Mouse (Mus musculus): ENCODE results near the gene Gm13090. TPM values are rescaled to one million over a fixed set of nuclear protein-coding genes. Genes with fewer than 3 reads are reported as not detected.

The Gm13090 gene
- polyA plus RNA-seq, 1 experiment from 2014 or later = not detected

DNA sequence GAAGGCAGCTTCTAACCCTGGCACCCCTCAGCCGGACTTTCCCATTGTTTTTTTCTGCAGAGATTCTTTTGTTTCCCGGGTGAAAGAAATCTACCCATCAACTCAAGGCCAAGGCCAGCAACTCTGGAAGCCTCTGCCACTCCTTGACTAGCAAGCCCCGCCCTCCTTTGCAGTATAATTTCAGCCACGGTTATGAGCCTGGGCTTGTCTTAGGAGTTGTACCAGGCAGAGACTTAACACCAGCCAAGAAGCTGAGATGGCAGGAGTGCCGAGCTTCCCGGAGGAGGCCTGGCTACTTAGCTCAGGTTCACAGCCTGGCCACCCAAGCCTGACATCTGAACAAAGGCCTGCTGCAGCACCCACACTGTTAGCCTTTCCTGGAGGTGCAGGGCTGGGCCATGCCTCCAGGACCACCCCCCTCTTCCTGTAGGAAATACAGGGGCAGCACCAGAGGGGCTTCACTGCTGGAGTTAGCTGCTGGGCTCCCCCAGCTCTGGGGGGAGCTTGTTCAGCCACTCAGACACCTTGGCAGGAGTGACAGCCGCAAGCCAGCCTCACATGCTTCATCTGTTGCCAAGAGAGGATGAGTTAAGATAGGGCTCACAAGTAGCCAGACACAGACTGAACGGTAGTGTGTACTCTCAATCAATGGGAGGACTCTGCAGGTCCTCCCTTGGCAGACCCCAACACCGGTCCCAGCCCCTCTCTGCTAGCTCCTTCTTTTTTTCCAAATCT lies 41.6 kb downstream of the Gm13090 start:
- H3K4me3 ChIP-seq = no peak overlapping the region
- H3K9me3 ChIP-seq (replicated peaks) = no peaks in the 10 kb centered on the region
- peak overlapping the region; percentile 99; the same call in 1 of the 2 replicates for H3K27ac ChIP-seq
- WGBS = 84% methylated on average over 9 of the region's 9 CpGs
- peaks cover 5% of the 10 kb centered on the region; the same call in 1 of the 2 replicates for H3K27me3 ChIP-seq (ENCODE audit: low read depth, poor library complexity, severe bottlenecking)
- H3K4me1 ChIP-seq = peaks cover 36% of the 10 kb centered on the region
- no peak for DNase-seq (ENCODE audit: low spot score)
- H3K36me3 ChIP-seq = no peaks in the 10 kb centered on the region

DNA sequence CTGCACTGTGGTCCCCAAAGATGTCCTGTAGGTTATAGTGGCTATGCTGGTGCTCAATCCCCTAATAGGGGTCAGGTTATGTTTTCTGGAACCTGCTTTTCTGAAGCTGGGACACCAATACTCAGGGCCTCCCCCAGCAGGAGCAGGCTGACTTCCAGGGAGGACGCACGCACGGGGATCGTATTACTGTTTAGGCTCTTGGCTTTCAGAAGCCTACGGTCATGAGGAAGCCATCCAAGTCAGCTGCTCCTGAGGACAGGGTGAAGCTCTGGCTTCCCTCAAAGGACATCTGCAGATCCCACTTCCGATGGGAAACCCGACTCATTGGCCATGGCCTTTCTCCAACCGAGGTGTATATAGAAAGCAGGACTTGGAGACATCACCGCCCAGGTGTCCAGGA lies 43.1 kb downstream of the Gm13090 start:
- Histone ChIP-seq H3K4me3 (no peak overlapping the region), H3K4me1 (peaks cover 31% of the 10 kb centered on the region), H3K36me3 (no peaks in the 10 kb centered on the region), H3K27ac (no peak overlapping the region), H3K9me3 (replicated peaks) (no peaks in the 10 kb centered on the region), H3K27me3 (ENCODE audit: low read depth, poor library complexity, severe bottlenecking) (peaks cover 5% of the 10 kb centered on the region; the same call in 1 of the 2 replicates)
- no peak for DNase-seq (ENCODE audit: low spot score)
- 66% methylated on average over 9 of the region's 9 CpGs for WGBS

DNA sequence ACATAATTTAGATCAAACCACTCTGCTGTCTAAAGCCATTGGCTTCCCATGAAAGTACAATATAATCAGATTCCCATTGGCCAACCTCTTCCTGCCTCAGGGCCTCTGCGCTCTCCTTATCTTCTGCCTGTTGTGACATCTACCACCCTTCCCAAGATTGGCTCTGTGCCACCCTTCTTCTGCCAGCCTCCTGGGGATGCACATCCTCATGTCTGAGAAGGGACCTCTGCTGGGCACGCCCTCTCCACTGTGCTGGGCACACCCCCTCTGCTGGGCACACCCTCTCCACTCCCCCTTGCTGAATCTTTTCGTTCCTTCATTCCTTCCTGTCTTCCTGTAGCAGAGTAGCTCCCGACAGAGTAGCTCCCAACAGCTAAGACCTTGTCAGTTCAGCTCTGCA lies 44.4 kb downstream of the Gm13090 start:
- DNase-seq (ENCODE audit: low spot score) = no peak
- Histone ChIP-seq H3K4me3 (no peak overlapping the region), H3K4me1 (peaks cover 29% of the 10 kb centered on the region), H3K9me3 (replicated peaks) (no peaks in the 10 kb centered on the region), H3K27ac (no peak overlapping the region), H3K36me3 (no peaks in the 10 kb centered on the region), H3K27me3 (ENCODE audit: low read depth, poor library complexity, severe bottlenecking) (peaks cover 15% of the 10 kb centered on the region; the same call in 1 of the 2 replicates)
- 73% methylated on average over 4 of the region's 4 CpGs for WGBS

DNA sequence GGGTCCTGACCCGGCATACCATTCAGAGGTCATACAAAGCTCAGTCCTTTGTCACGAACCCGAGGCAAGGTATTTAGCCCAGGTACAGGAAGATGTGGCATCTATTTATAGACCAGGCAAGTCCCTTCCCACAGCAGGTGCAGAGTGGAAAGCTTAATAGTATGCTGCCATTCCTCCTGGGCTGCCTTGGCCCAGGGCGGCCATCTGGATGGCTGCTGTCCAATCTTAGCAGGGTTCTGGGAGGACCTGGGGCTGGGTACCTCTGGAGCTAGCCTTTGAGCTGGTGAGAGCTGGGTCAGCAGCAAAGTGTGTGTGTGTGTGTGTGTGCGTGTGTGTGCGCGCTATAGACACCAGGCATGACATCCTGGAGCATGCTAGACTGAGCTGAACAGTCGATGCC lies 46.1 kb downstream of the Gm13090 start:
- Histone ChIP-seq H3K27ac (no peak overlapping the region), H3K4me3 (no peak overlapping the region), H3K27me3 (ENCODE audit: low read depth, poor library complexity, severe bottlenecking) (peaks cover 28% of the 10 kb centered on the region), H3K9me3 (replicated peaks) (no peaks in the 10 kb centered on the region), H3K36me3 (no peaks in the 10 kb centered on the region), H3K4me1 (peaks cover 33% of the 10 kb centered on the region)
- DNase-seq (ENCODE audit: low spot score) = no peak
- 92% methylated on average over 8 of the region's 8 CpGs for WGBS

DNA sequence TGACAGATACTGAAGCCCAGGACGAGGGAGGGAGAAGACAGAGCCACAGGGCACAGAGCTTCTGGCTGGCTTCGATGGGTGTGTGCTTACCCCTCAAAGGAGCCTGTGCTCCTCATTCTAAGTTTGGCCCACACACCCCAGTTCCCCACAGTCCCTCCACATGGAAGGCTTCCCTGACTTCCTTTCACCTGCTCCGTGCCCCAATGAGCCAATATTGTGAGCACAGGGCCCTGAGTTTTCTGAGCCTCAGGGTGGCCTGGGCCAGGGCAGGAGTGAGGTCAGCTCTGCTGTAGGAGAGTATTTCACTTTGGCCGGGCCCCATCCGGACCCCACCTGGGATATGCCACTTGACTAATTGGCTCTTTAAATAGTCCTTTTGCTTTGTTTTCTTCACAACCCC lies 48.3 kb downstream of the Gm13090 start:
- H3K36me3 ChIP-seq = no peaks in the 10 kb centered on the region
- 62% methylated on average over 5 of the region's 5 CpGs for WGBS

DNA sequence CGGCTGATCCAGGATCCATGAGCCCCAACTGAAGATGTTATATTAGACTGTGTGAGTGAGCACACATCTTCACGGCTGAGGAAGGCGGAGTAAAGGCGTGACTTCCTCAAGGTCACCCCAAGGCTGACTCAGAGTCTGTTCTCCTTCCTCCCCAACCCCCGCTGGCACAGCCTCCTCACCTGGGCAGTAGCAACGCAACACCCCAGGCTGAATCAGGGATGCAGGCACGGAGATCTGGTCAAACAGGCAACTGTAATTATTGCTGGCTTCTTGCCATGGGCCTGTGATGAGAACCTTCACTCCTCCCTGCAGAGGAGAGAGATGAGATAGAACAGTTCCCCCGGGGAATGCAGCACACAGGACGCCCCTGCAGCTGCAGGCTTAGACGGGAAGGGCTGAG lies 48.8 kb downstream of the Gm13090 start:
- WGBS = 30% methylated on average over 10 of the region's 10 CpGs
- H3K4me1 ChIP-seq = peaks cover 36% of the 10 kb centered on the region
- no peaks in the 10 kb centered on the region for H3K36me3 ChIP-seq
- no peak overlapping the region for H3K4me3 ChIP-seq
- no peak for DNase-seq (ENCODE audit: low spot score)
- no peak overlapping the region for H3K27ac ChIP-seq
- H3K27me3 ChIP-seq (ENCODE audit: low read depth, poor library complexity, severe bottlenecking) = peaks cover 37% of the 10 kb centered on the region
- H3K9me3 ChIP-seq (replicated peaks) = no peaks in the 10 kb centered on the region

More for the DNA sequence above, 48.3 kb downstream of the Gm13090 start:
- Histone ChIP-seq H3K9me3 (replicated peaks) (no peaks in the 10 kb centered on the region), H3K27ac (no peak overlapping the region), H3K27me3 (ENCODE audit: low read depth, poor library complexity, severe bottlenecking) (peaks cover 37% of the 10 kb centered on the region), H3K4me3 (no peak overlapping the region), H3K4me1 (peaks cover 36% of the 10 kb centered on the region)
- DNase-seq (ENCODE audit: low spot score) = no peak

DNA sequence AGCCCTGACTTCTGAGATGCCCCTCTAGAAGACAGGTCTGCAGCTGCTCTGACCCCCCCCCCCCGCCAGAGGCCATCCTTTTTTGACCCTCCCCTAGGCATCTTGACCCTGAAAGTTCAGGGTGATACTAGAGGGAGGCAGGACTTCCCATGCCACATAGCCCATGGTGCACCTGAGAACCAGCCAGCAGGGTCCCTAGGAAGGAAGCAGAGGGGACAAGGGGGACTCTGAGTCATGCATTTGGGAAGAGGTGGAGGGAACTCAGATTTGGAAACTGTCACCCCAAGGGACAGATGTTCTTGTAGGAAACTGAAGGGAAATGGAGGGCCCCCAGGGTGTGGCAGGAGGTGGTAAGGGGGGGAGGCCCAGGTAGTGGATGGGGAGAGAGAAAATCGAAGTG lies 49.2 kb downstream of the Gm13090 start:
- peaks cover 37% of the 10 kb centered on the region for H3K27me3 ChIP-seq (ENCODE audit: low read depth, poor library complexity, severe bottlenecking)
- H3K9me3 ChIP-seq (replicated peaks) = no peaks in the 10 kb centered on the region
- no peaks in the 10 kb centered on the region for H3K36me3 ChIP-seq
- no peak overlapping the region for H3K4me3 ChIP-seq
- no peak overlapping the region for H3K27ac ChIP-seq
- 29% methylated on average over 2 of the region's 2 CpGs for WGBS
- DNase-seq (ENCODE audit: low spot score) = no peak
- peaks cover 36% of the 10 kb centered on the region for H3K4me1 ChIP-seq

DNA sequence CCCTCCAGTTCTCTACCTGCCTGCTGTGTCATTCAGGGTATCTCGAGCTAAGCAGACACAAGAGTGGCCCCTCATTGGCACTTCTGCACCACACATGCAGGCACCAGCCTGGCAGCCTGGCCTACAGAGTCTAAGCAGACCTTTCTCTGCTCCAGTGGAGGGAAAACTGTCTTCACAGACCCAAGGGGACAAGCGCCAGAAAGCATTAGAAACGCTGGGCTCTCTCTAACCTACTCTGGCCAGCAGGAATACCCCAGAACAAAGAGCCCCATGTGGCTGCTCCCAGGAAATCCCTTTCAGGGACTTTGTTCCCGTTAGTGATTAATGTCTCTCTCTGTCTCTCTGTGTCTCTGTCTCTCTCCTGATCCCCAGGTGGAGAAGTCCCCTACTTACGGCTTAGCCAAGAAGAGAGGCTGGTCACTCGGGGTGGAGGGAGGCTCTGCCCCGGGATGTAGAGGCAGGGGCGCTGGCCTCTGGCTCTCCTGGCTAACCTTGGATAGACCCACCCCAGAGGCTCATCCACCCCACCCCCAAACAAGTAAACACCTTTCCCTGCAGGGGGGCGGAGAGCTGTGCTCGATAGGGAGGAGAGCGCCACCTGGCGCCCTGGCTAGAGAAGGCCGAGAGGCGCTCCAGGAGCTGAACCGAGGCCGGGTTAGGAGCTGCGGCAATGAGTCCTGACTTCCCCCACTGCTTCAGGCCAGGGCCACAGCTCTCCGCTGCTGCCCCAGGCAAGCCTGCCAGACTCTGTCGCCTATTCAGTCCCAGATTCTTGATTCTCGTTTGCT lies 49.9 kb downstream of the Gm13090 start:
- H3K27me3 ChIP-seq (ENCODE audit: low read depth, poor library complexity, severe bottlenecking) = peaks cover 37% of the 10 kb centered on the region
- H3K9me3 ChIP-seq (replicated peaks) = no peaks in the 10 kb centered on the region
- no peak overlapping the region for H3K27ac ChIP-seq
- 6% methylated on average over 20 of the region's 20 CpGs for WGBS
- peak overlapping the region; percentile 27 for H3K4me3 ChIP-seq
- peak; percentile 87 for DNase-seq (ENCODE audit: low spot score)
- H3K4me1 ChIP-seq = peaks cover 36% of the 10 kb centered on the region
- H3K36me3 ChIP-seq = no peaks in the 10 kb centered on the region

DNA sequence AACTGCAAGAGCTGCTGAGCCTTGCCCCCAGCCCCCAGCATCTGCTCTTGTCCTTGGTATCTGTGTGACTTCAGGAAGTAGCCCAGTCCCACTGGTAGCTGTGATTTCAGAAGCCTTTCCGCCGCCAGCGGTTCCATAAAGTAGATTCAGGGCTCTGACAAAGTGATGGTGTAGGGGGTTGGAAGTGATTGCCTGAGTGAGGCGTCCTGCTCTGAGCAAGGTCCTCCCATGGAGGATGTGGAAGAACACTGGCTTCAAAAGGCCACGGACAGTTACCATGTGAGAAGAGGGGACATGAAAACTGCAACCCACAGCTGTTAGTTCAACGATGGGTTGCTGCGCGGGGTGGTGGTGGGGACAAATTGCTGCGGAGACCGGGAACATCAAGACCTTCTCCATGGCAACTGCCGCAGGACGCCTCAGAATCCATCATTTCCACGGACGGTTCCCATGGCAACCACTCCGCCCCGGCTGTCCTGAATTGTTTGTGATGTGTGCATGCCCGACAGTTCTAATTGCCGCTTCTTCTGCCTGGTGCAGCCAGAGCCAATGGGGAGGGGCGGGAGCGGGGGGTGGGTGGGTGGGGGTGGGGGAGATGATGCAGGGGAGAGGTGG lies 51.1 kb downstream of the Gm13090 start:
- H3K4me3 ChIP-seq = peak overlapping the region; percentile 33
- peaks cover 37% of the 10 kb centered on the region for H3K27me3 ChIP-seq (ENCODE audit: low read depth, poor library complexity, severe bottlenecking)
- H3K9me3 ChIP-seq (replicated peaks) = no peaks in the 10 kb centered on the region; the same call in 1 of the 2 replicates
- H3K27ac ChIP-seq = no peak overlapping the region
- DNase-seq (ENCODE audit: low spot score) = peak; percentile 76
- 4% methylated on average over 20 of the region's 20 CpGs for WGBS
- peaks cover 36% of the 10 kb centered on the region for H3K4me1 ChIP-seq
- H3K36me3 ChIP-seq = no peaks in the 10 kb centered on the region

Other genes with a start within 250 kb of the Gm13090 start
- 25.2 and 25.9 TPM in 2 replicates for gene Errfi1, start 235.7 kb upstream of the Gm13090 start, polyA plus RNA-seq (2016; fragmentation: Nextera tagmentation; extraction: Ambion mirVana)
- 526 and 559 TPM in 2 replicates for gene Park7, start 175.1 kb upstream of the Gm13090 start, polyA plus RNA-seq (2016; fragmentation: Nextera tagmentation; extraction: Ambion mirVana)
- 0.59 and 1.1 TPM in 2 replicates for gene Tnfrsf9, start 175.0 kb upstream of the Gm13090 start, polyA plus RNA-seq (2016; fragmentation: Nextera tagmentation; extraction: Ambion mirVana)
- gene Uts2, start 92.5 kb upstream of the Gm13090 start, polyA plus RNA-seq (2016; fragmentation: Nextera tagmentation; extraction: Ambion mirVana) = not detected in 2 replicates
- gene Per3, start 44.9 kb upstream of the Gm13090 start, polyA plus RNA-seq (2016; fragmentation: Nextera tagmentation; extraction: Ambion mirVana) = 4.7 and 7.0 TPM in 2 replicates
- 113 and 116 TPM in 2 replicates for gene Vamp3, start 31.6 kb upstream of the Gm13090 start, polyA plus RNA-seq (2016; fragmentation: Nextera tagmentation; extraction: Ambion mirVana)